Mouse (Mus musculus): ENCODE measurements around the gene Dnajb7.

The Dnajb7 gene

GRCm38 (mm10) chr15:81365246-81365645 is 42.9 kb downstream of the Dnajb7 start:
- DNase-seq (ENCODE audit: low spot score in 2 of 2): no peak

GRCm38 (mm10) chr15:81364271-81364670 is 43.8 kb downstream of the Dnajb7 start:
- no peak for DNase-seq (ENCODE audit: low spot score in 2 of 2)

GRCm38 (mm10) chr15:81362501-81362900 is 45.6 kb downstream of the Dnajb7 start:
- no peak for DNase-seq (ENCODE audit: low spot score in 2 of 2)

- no peak for DNase-seq (ENCODE audit: low spot score in 2 of 2)
Measured at GRCm38 (mm10) chr15:81361417-81362015, 46.6 kb downstream of the Dnajb7 start.

- DNase-seq (ENCODE audit: low spot score in 2 of 2): no peak
Measured at GRCm38 (mm10) chr15:81361022-81361404, 47.1 kb downstream of the Dnajb7 start.

GRCm38 (mm10) chr15:81360345-81361021 is 47.6 kb downstream of the Dnajb7 start, which contains the start of gene Slc25a17:
Slc25a17 (minus strand) TSS chr15:81360812.
- peak; percentile 81 to 94 for DNase-seq (ENCODE audit: low spot score in 2 of 2)

GRCm38 (mm10) chr15:81359421-81359820 is 48.7 kb downstream of the Dnajb7 start:
- DNase-seq (ENCODE audit: low spot score in 2 of 2): no peak

- DNase-seq (ENCODE audit: low spot score in 2 of 2): no peak
Measured at GRCm38 (mm10) chr15:81358943-81359342, 49.2 kb downstream of the Dnajb7 start.

- DNase-seq (ENCODE audit: low spot score in 2 of 2): no peak
Measured at GRCm38 (mm10) chr15:81356946-81357345, 51.2 kb downstream of the Dnajb7 start.

Data from left cerebral cortex, adult 9 months (tissue).